Mouse (Mus musculus): ENCODE results near the gene Mbtd1. TPM values are rescaled to one million over a fixed set of nuclear protein-coding genes. Genes with fewer than 3 reads are reported as not detected.

Mbtd1 gene
- total RNA-seq, 2 experiments from 2014 or later: 30.1 to 31.1 TPM

DNA sequence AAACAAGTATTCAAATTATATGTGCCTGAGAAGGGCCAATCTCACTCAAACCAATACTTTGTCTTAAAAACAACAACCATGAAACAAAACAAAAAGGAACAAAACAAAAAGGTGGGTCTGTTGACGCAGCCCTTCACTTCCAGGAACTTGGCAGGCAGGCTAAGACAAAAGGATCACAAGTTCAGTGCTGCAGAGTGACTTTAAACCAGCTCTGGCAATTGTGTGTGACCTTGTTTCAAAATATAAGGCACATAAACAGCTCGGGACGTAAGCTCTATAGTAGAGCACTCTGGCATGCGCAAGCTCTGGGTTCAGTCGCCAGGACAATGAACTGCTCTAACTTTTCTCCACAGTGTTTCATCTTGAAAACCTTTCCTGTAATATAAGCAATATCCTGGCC is 87.3 kb downstream of the Mbtd1 start:
- intact Hi-C loops (cut with DNase I): no loop called here

GRCm38 (mm10) chr11:93979502-93980049 is 93.9 kb downstream of the Mbtd1 start:
- DNase-seq (ENCODE audit: low spot score in 2 of 2): no peak
- intact Hi-C loops (cut with DNase I): no loop called here

More for the DNA sequence above, 87.3 kb downstream of the Mbtd1 start:
- DNase-seq (ENCODE audit: low spot score in 2 of 2): no peak

GRCm38 (mm10) chr11:93984619-93985018 is 99.0 kb downstream of the Mbtd1 start:
- intact Hi-C loops (cut with DNase I): no loop called here
- no peak for DNase-seq (ENCODE audit: low spot score in 2 of 2)

GRCm38 (mm10) chr11:93985265-93985664 is 99.6 kb downstream of the Mbtd1 start:
- intact Hi-C loops (cut with DNase I): no loop called here
- DNase-seq (ENCODE audit: low spot score in 2 of 2): no peak

DNA sequence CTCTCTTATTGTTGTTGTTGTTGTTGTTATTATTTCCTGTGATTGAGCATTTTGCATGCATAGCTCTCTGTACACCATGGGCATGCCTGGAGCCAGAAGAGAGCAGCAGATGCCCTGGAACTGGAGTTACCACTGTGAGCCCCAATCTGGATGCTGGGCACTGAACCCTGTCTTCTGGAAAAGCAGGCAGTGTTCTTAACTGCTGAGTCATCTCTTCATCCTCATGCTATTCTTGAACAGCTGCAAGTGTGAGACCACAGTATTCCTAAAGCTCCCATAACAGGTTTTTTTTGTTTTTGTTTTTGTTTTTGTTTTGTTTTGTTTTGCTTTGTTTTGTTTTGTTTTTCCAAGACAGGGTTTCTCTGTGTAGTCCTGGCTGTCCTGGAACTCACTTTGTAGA is 100.6 kb downstream of the Mbtd1 start:
- no peak for DNase-seq (ENCODE audit: low spot score in 2 of 2)
- intact Hi-C loops (cut with DNase I): no loop called here

DNA sequence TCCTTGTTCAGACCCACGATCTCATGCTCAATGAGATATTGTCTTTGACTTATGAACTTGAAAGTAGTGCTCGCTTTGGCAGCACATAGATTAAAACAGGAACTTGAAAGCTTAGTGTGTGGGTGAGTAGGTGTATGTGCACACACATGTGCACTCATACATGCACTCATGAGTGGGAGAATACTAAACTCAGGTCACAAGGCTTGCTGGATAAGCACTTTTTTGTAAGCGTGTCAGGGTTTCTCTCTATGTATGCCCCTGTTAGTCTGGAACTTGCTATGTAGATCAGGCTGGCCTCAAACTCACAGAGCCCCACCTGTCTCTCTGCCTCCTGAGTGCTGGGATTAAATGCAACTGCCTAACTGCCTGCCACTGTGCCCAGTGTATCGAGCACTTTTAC is 101.4 kb downstream of the Mbtd1 start:
- intact Hi-C loops (cut with DNase I): no loop called here
- no peak for DNase-seq (ENCODE audit: low spot score in 2 of 2)

DNA sequence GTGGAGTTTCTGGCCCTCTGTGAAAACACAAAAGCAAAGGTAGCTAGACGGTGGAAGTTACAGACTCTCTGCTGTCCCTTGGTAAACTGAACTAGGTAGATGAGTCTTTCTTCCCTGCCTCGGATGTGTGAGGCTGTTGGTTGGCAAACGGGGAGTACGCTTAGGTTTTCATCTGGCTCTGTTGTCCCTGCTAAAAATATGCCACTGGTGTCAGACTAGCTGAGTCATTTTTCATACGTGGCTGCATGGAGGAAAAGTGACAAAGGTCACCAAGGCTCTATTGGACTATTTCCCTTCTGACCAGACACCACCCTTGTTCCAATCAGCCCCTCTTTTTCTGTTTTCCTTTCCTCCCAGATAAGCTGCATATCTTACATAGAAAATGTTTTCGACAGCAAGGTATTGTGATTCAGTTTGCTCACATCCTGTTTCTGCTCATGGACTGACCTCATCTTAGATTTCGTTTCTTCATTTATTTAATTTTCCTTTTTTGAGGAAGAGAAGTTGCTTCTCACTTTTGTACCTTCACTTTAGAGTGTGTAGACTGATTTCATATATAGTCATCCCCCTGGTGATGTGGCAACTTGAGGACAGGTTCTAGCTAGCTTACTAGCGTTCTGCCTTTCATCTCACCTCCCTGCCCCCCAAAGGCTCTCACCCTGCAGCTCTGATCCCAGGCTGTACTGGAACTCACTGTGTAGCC is 102.1 kb downstream of the Mbtd1 start:
- intact Hi-C loops (cut with DNase I): no loop called here
- DNase-seq (ENCODE audit: low spot score in 2 of 2): no peak

- no peak for DNase-seq (ENCODE audit: low spot score in 2 of 2)
- intact Hi-C loops (cut with DNase I): no loop called here
Measured at GRCm38 (mm10) chr11:93988328-93989062, 102.8 kb downstream of the Mbtd1 start.

DNA sequence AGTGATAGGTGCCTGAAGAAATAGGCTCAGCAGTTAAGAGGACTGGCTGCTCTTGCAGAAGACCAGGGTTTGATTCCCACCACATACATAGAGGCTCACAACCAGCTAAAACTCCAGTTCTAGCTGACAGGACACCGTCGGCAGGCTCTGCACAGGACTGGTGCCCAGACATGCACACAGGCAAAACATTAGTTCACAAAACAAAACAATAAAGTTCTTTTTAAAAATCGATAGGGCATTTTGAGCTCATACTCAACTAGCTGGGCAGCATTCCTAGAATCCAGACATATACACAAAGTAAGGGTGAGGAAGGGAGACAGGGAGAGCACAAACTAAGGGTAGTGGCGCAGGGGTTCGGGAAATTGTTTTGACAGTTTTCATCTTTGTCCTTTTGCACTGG is 108.9 kb downstream of the Mbtd1 start:
- intact Hi-C loops (cut with DNase I): loop anchor here (2.0 kb wide), 1 partner anchor 26 kb away; the partner anchor contains the start of genes Gm20390 and Nme1
- no peak for DNase-seq (ENCODE audit: low spot score in 2 of 2)

DNA sequence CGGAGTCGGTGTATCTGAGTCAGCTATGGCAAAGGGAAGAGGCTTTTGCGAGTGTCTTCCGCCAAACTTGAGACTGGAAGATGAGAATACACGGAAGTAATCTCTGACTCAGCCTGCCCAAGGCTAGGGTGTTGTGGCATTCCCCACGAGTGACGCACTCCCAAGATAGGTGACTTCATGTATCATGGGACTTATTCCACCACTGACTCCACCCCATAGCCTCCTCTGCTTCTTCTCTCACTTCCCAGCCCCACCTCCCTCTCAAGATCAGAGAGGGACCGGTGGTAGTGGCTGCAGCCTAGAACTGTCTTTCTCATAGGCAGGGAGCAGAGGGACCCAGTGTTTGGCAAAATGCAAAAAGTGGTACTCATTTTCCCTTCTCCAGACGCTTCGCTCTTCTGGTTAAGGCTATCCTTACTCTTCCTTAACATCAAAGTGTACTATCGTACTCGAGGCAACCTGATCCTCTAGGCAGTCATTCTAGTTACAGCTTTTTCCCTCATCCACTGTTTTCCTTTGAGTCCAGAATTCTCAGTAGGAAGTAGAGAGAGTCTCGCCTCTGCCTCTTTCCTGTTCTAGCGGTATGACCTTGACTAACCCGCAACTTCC is 109.6 kb downstream of the Mbtd1 start:
- DNase-seq (ENCODE audit: low spot score in 2 of 2): peak; percentile 73 to 88
- intact Hi-C loops (cut with DNase I): loop anchor here (2.0 kb wide), 1 partner anchor 26 kb away; the partner anchor contains the start of genes Gm20390 and Nme1

- DNase-seq (ENCODE audit: low spot score in 2 of 2): peak; percentile 91
- intact Hi-C loops (cut with DNase I): loop anchor here (2.0 kb wide), 1 partner anchor 27 kb away; the partner anchor contains the start of genes Gm20390 and Nme1
Measured at GRCm38 (mm10) chr11:93995720-93996305, 110.2 kb downstream of the Mbtd1 start, which contains the start of gene Spag9. TSS of gene Spag9 (plus strand) at chr11:93996091.

Other genes with a start within 250 kb of the Mbtd1 start
- 10 to 100 TPM; 24.5 to 26.7 TPM for gene Utp18, start 86 bp upstream of the Mbtd1 start, total RNA-seq (2021)
- gene Nme2, start 70.4 kb downstream of the Mbtd1 start, total RNA-seq (2021): 100 to 1,000 TPM in 1 of 2 experiments, 10 to 100 TPM in 1; 93.0 to 113 TPM
- 100 to 1,000 TPM; 131 to 161 TPM for gene Gm20390, start 82.4 kb downstream of the Mbtd1 start, total RNA-seq (2021)
- 100 to 1,000 TPM; 104 to 109 TPM for gene Nme1, start 82.7 kb downstream of the Mbtd1 start, total RNA-seq (2021)
- 100 to 1,000 TPM; 257 to 273 TPM for gene Spag9, start 110.2 kb downstream of the Mbtd1 start, total RNA-seq (2021)